In the genomic region with DNA sequence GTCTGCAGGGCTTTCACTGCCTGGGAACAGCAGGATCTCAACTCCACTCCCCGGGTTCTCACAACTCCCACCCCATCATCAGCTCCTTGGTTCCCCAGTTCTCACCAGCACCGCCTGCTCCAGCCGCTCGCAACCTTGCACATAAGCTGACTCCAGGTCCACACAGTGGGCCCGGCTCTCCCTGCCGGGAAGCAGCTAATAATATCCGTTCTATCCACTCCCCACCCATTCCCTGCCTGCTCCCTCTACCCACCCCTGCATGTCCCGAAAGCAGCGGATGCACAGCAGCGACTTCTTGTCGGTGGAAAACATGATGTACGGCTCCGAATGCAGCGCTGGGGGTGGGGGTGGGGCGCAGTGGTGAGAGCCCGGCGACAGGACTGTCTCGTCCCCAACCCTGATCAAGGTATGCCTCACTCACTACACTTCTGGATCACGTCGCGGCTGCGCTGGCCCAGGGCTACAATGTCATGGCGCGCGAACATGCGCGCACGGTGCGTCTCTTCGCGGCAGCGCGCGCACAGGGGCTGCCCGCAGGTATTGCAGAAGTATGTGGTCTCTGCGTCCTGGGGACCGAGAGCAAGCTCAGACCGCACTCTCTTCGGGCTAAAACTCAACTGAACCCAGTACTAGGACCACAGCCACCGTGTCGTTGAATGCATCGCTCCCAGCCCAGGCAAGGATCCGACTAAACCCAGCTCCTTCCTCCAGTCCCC, we compare ENCODE assay signal across 10 mouse cellular contexts. TPM values are rescaled to one million over a fixed set of nuclear protein-coding genes. Genes with fewer than 3 reads are reported as not detected.
DNase-seq lines count a peak whose midpoint lies in the region; ATAC-seq and TF ChIP-seq lines count a peak whose summit lies in the region.
"Had no signal": no experiment of that assay in that cellular context is flagged by ENCODE, and none has a peak within 500 bp of the region (broad histone marks: within the 10 kb centered on the region; RNA-seq: fewer than 3 reads in every experiment).

No protein-coding gene starts in this region.

- ATAC-seq in heart, embryonic 12.5 days (ENCODE audit: insufficient number of reproducible peaks, low FRiP score) = no peak
- peak; percentile 34 for ATAC-seq in megakaryocyte progenitor cell, adult 5-6 weeks (replicated peaks; ENCODE audit: poor library complexity)
- ATAC-seq in erythroblast, adult 5-6 weeks (replicated peaks; ENCODE audit: low FRiP score, poor library complexity, severe bottlenecking) = no peak

- intact Hi-C loops in heart, adult 2 months (cut with DNase I) = no loop called here
- intact Hi-C loops in heart, postnatal 10 days (cut with DNase I) = loop anchor here (2.0 kb wide), 1 partner anchor 15 kb away; no protein-coding TSS in a partner anchor

- H3K9ac ChIP-seq in heart, embryonic 12.5 days = peak overlapping the region; percentile 64
- no peak overlapping the region for H3K9ac ChIP-seq in heart, adult 2 months (ENCODE audit: low read depth, low read length)
- peak overlapping the region; percentile 8; the same call in 1 of the 2 replicates for H3K9ac ChIP-seq in ES-Bruce4 (ENCODE audit: low read depth, poor library complexity, severe bottlenecking)

- peak overlapping the region; percentile 47 for H3K4me3 ChIP-seq in heart, embryonic 12.5 days
- H3K4me3 ChIP-seq in heart, adult 2 months = no peak overlapping the region
- H3K4me3 ChIP-seq in ES-Bruce4 (ENCODE audit: low read depth, low read length) = peak overlapping the region; percentile 52

- H3K4me2 ChIP-seq in heart, embryonic 12.5 days = peak overlapping the region; percentile 84

- no peaks in the 10 kb centered on the region for H3K79me2 ChIP-seq in heart, adult 2 months (replicated peaks; ENCODE audit: control insufficient read depth, insufficient read depth, low read length)

- no peak for TF ChIP-seq POLR2A in heart, adult 2 months (IDR thresholded peaks at IDR 0.05; ENCODE audit: insufficient read depth, low read depth, low read length)
- no peak for TF ChIP-seq POLR2A in ES-Bruce4 (IDR thresholded peaks at IDR 0.05; ENCODE audit: insufficient read depth, low read length)

- no peak overlapping the region for H3K27ac ChIP-seq in heart, embryonic 12.5 days (ENCODE audit: poor library complexity, severe bottlenecking)
- H3K27ac ChIP-seq in heart, adult 2 months = no peak overlapping the region
- no peak overlapping the region for H3K27ac ChIP-seq in ES-Bruce4 (ENCODE audit: insufficient read depth, low read length)

- H3K27me3 ChIP-seq in heart, embryonic 12.5 days (replicated peaks) = peaks cover 64% of the 10 kb centered on the region
- H3K27me3 ChIP-seq in heart, adult 2 months (ENCODE audit: control insufficient read depth, insufficient read depth, low read length) = peaks cover 1% of the 10 kb centered on the region; the same call in 1 of the 2 replicates
- H3K27me3 ChIP-seq in ES-Bruce4 (ENCODE audit: control insufficient read depth, insufficient read depth, low read length, poor library complexity, severe bottlenecking) = no peaks in the 10 kb centered on the region

- TF ChIP-seq CTCF in heart, adult 2 months (IDR thresholded peaks at IDR 0.05) = no peak
- TF ChIP-seq CTCF in ES-Bruce4 (IDR thresholded peaks at IDR 0.05; ENCODE audit: low read depth, low read length) = no peak

- no peak for DNase-seq in heart, adult 2 months
- DNase-seq in heart, postnatal 10 days = peak; percentile 36 to 42
- DNase-seq in spleen, postnatal 14 days (ENCODE audit: low spot score in 2 of 2) = no peak
- DNase-seq in kidney, postnatal 36 days = no peak

- 2% methylated on average over 43 of the region's 43 CpGs for WGBS in heart, embryonic 12.5 days
- WGBS in heart, adult 2 months = 4% methylated on average over 43 of the region's 43 CpGs

- peaks cover 2% of the 10 kb centered on the region for H3K36me3 ChIP-seq in heart, embryonic 12.5 days
- no peaks in the 10 kb centered on the region for H3K36me3 ChIP-seq in heart, adult 2 months (ENCODE audit: control insufficient read depth, insufficient read depth, low read length)
- no peaks in the 10 kb centered on the region for H3K36me3 ChIP-seq in ES-Bruce4 (ENCODE audit: control insufficient read depth, insufficient read depth, low read length, poor library complexity, severe bottlenecking)

- no peak for TF ChIP-seq EP300 in heart, adult 2 months (IDR thresholded peaks at IDR 0.05; ENCODE audit: insufficient read depth, low read depth, low read length)
- no peak for TF ChIP-seq EP300 in ES-Bruce4 (IDR thresholded peaks at IDR 0.05; ENCODE audit: insufficient read depth, low read depth, low read length)

- peaks cover 55% of the 10 kb centered on the region for H3K4me1 ChIP-seq in heart, embryonic 12.5 days (replicated peaks)
- no peaks in the 10 kb centered on the region for H3K4me1 ChIP-seq in heart, adult 2 months (ENCODE audit: control insufficient read depth, insufficient read depth, low read length)
- H3K4me1 ChIP-seq in ES-Bruce4 (ENCODE audit: control insufficient read depth, insufficient read depth, low read length) = peaks cover 2% of the 10 kb centered on the region

- no peaks in the 10 kb centered on the region for H3K9me3 ChIP-seq in heart, embryonic 12.5 days (replicated peaks)
- H3K9me3 ChIP-seq in ES-Bruce4 (replicated peaks; ENCODE audit: control insufficient read depth, insufficient read depth, low read length, poor library complexity, severe bottlenecking) = no peaks in the 10 kb centered on the region

RNA-seq across cellular contexts. Expression of gene Rnf207, which starts 3.1 kb away (rescaled TPM):
- polyA plus RNA-seq in heart, embryonic 12.5 days (2016; fragmentation: Nextera tagmentation; extraction: Ambion mirVana) = 56.5 and 62.1 TPM in 2 replicates
- total RNA-seq in heart, adult 2 months (2021) = 10 to 100 TPM; 34.5 to 47.7 TPM
- polyA plus RNA-seq in heart, adult 2 months (2012; rRNA removed) = 155 and 167 TPM in 2 replicates
- polyA plus RNA-seq in ES-Bruce4 (2011; ENCODE audit: insufficient read depth, insufficient read length, low read depth, missing spikeins) = 3.2 and 4.2 TPM in 2 replicates
- total RNA-seq in heart, postnatal 10 days (2021) = 100 to 1,000 TPM in 1 of 2 experiments, 10 to 100 TPM in 1; 95.9 to 112 TPM
- 0.12 TPM in 1 of 2 replicates, not detected in the other for total RNA-seq in megakaryocyte progenitor cell, adult 5-6 weeks (2015)
- not detected in 2 replicates for total RNA-seq in megakaryocyte progenitor cell, adult 5-6 weeks (2017)
- total RNA-seq in erythroblast, adult 5-6 weeks (2015; ENCODE audit: low replicate concordance) = 0.19 TPM in 1 of 2 replicates, not detected in the other
- not detected in 2 replicates for total RNA-seq in erythroblast, adult 5-6 weeks (2017; ENCODE audit: low replicate concordance)

RNA-seq across cellular contexts. Expression of gene Rpl22, which starts 9.9 kb away (rescaled TPM):
- 278 and 280 TPM in 2 replicates for polyA plus RNA-seq in heart, embryonic 12.5 days (2016; fragmentation: Nextera tagmentation; extraction: Ambion mirVana)
- 100 to 1,000 TPM; 242 to 276 TPM for total RNA-seq in heart, adult 2 months (2021)
- 40.9 and 76.8 TPM in 2 replicates for polyA plus RNA-seq in heart, adult 2 months (2012; rRNA removed)
- polyA plus RNA-seq in ES-Bruce4 (2011; ENCODE audit: insufficient read depth, insufficient read length, low read depth, missing spikeins) = 1,917 and 1,978 TPM in 2 replicates
- total RNA-seq in heart, postnatal 10 days (2021) = 100 to 1,000 TPM; 283 to 290 TPM
- 1,636 and 1,708 TPM in 2 replicates for total RNA-seq in megakaryocyte progenitor cell, adult 5-6 weeks (2015)
- total RNA-seq in megakaryocyte progenitor cell, adult 5-6 weeks (2017) = 3,182 and 3,570 TPM in 2 replicates
- 338 and 340 TPM in 2 replicates for total RNA-seq in erythroblast, adult 5-6 weeks (2015; ENCODE audit: low replicate concordance)
- 322 and 331 TPM in 2 replicates for total RNA-seq in erythroblast, adult 5-6 weeks (2017; ENCODE audit: low replicate concordance)

RNA-seq across cellular contexts. Expression of gene Icmt, which starts 18.6 kb away (rescaled TPM):
- polyA plus RNA-seq in heart, embryonic 12.5 days (2016; fragmentation: Nextera tagmentation; extraction: Ambion mirVana) = 24.0 and 25.4 TPM in 2 replicates
- total RNA-seq in heart, adult 2 months (2021) = 10 to 100 TPM; 26.4 to 28.2 TPM
- polyA plus RNA-seq in heart, adult 2 months (2012; rRNA removed) = 17.7 and 27.2 TPM in 2 replicates
- 21.4 and 22.8 TPM in 2 replicates for polyA plus RNA-seq in ES-Bruce4 (2011; ENCODE audit: insufficient read depth, insufficient read length, low read depth, missing spikeins)
- 10 to 100 TPM; 27.3 to 33.4 TPM for total RNA-seq in heart, postnatal 10 days (2021)
- 7.9 and 12.1 TPM in 2 replicates for total RNA-seq in megakaryocyte progenitor cell, adult 5-6 weeks (2015)
- total RNA-seq in megakaryocyte progenitor cell, adult 5-6 weeks (2017) = 11.5 and 14.8 TPM in 2 replicates
- total RNA-seq in erythroblast, adult 5-6 weeks (2015; ENCODE audit: low replicate concordance) = 3.7 and 6.5 TPM in 2 replicates
- total RNA-seq in erythroblast, adult 5-6 weeks (2017; ENCODE audit: low replicate concordance) = 4.6 and 5.8 TPM in 2 replicates

RNA-seq across cellular contexts. Expression of gene Chd5, which starts 22.8 kb away (rescaled TPM):
- 0.08 TPM in 1 of 2 replicates, not detected in the other for polyA plus RNA-seq in heart, embryonic 12.5 days (2016; fragmentation: Nextera tagmentation; extraction: Ambion mirVana)
- under 1 TPM; 0.13 to 0.48 TPM for total RNA-seq in heart, adult 2 months (2021)
- polyA plus RNA-seq in heart, adult 2 months (2012; rRNA removed) = 0.18 and 0.29 TPM in 2 replicates
- 5.4 and 5.8 TPM in 2 replicates for polyA plus RNA-seq in ES-Bruce4 (2011; ENCODE audit: insufficient read depth, insufficient read length, low read depth, missing spikeins)
- total RNA-seq in heart, postnatal 10 days (2021) = under 1 TPM; 0.05 to 0.17 TPM
- total RNA-seq in megakaryocyte progenitor cell, adult 5-6 weeks (2015) = not detected in 2 replicates
- 0.07 and 0.08 TPM in 2 replicates for total RNA-seq in megakaryocyte progenitor cell, adult 5-6 weeks (2017)
- total RNA-seq in erythroblast, adult 5-6 weeks (2015; ENCODE audit: low replicate concordance) = not detected in 2 replicates
- 0.09 TPM in 1 of 2 replicates, not detected in the other for total RNA-seq in erythroblast, adult 5-6 weeks (2017; ENCODE audit: low replicate concordance)

RNA-seq across cellular contexts. Expression of gene Hes3, which starts 24.2 kb away (rescaled TPM):
- polyA plus RNA-seq in heart, embryonic 12.5 days (2016; fragmentation: Nextera tagmentation; extraction: Ambion mirVana) = not detected in 2 replicates
- total RNA-seq in heart, adult 2 months (2021) = not detected
- not detected in 2 replicates for polyA plus RNA-seq in heart, adult 2 months (2012; rRNA removed)
- polyA plus RNA-seq in ES-Bruce4 (2011; ENCODE audit: insufficient read depth, insufficient read length, low read depth, missing spikeins) = not detected in 2 replicates
- not detected for total RNA-seq in heart, postnatal 10 days (2021)
- total RNA-seq in megakaryocyte progenitor cell, adult 5-6 weeks (2015) = not detected in 2 replicates
- not detected in 2 replicates for total RNA-seq in megakaryocyte progenitor cell, adult 5-6 weeks (2017)
- not detected in 2 replicates for total RNA-seq in erythroblast, adult 5-6 weeks (2015; ENCODE audit: low replicate concordance)
- total RNA-seq in erythroblast, adult 5-6 weeks (2017; ENCODE audit: low replicate concordance) = not detected in 2 replicates
- total RNA-seq: layer of hippocampus, postnatal 25 days had no signal
- polyA plus RNA-seq: C2C12 had no signal

Comparison
In these comparisons a context has a peak if more than half of its experiments do, and no peak if none do; other contexts are left out.
1. DNase-seq: peak in heart, postnatal 10 days (2 of 2); none in heart, adult 2 months (0 of 2), spleen, postnatal 14 days (0 of 2) and kidney, postnatal 36 days (0 of 2).
2. RNA of gene Rnf207, which starts 3.1 kb away (total RNA-seq): 95.9 to 112 TPM in heart, postnatal 10 days and 34.5 to 47.7 TPM in heart, adult 2 months; 0.19 TPM in erythroblast, adult 5-6 weeks and 0.12 TPM in megakaryocyte progenitor cell, adult 5-6 weeks; every median in the first group is over 10 times any median in the second.
3. RNA of gene Rpl22, which starts 9.9 kb away (total RNA-seq): 1,636 to 3,570 TPM in megakaryocyte progenitor cell, adult 5-6 weeks; 322 to 340 TPM in erythroblast, adult 5-6 weeks, 283 to 290 TPM in heart, postnatal 10 days and 242 to 276 TPM in heart, adult 2 months; every median in the first group is over 4 times any median in the second.